Mouse (Mus musculus): Measurements from ENCODE around the gene Piwil1. TPM values are rescaled to one million over a fixed set of nuclear protein-coding genes. Genes with fewer than 3 reads are reported as not detected.

The Piwil1 gene
- polyA plus RNA-seq, 1 experiment from 2014 or later = not detected

- Histone ChIP-seq H3K27me3 (replicated peaks; ENCODE audit: control insufficient read depth, insufficient read depth, low read length) (no peaks in the 10 kb centered on the region), H3K4me2 (ENCODE audit: low read length) (no peak overlapping the region), H3K4me1 (ENCODE audit: control insufficient read depth, insufficient read depth, low read length) (no peaks in the 10 kb centered on the region), H3K9ac (ENCODE audit: low read length) (no peak overlapping the region), H3K9me3 (replicated peaks; ENCODE audit: control insufficient read depth, low read length) (no peaks in the 10 kb centered on the region), H3K27ac (ENCODE audit: low read depth, low read length) (no peak overlapping the region), H3K36me3 (ENCODE audit: control insufficient read depth, insufficient read depth, low read length) (no peaks in the 10 kb centered on the region), H3K4me3 (ENCODE audit: low read depth, low read length) (no peak overlapping the region)
- DNase-seq (ENCODE audit: low spot score) (no peak), ATAC-seq (no peak)
- WGBS = 83% methylated on average over 8 of the region's 8 CpGs
Measured at GRCm38 (mm10) chr5:128746261-128746660, 43.9 kb downstream of the Piwil1 start.

DNA sequence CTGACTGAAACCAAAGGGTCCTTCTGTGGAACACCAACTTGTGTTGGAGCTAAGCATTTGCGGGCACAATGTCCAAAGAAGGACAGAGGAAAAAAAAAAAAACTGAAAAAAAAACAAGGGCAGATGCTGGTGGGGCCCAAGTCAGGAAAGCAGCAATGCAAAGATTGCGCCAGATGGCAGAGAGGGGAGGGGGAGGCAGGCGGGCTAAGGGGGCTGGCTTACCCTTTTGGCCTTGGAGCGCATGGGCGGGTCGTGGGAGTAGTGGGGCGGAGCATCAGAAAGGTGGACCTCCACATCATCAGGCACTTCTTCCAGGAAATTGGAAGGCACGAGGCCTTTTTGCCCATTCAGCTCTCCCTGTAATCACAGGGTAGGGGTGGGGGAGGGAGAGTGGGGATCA, 58.8 kb downstream of the Piwil1 start:
- Histone ChIP-seq H3K4me2 (ENCODE audit: low read length) (no peak overlapping the region), H3K9ac (ENCODE audit: low read length) (no peak overlapping the region), H3K4me1 (ENCODE audit: control insufficient read depth, insufficient read depth, low read length) (no peaks in the 10 kb centered on the region), H3K27me3 (replicated peaks; ENCODE audit: control insufficient read depth, insufficient read depth, low read length) (no peaks in the 10 kb centered on the region), H3K36me3 (ENCODE audit: control insufficient read depth, insufficient read depth, low read length) (no peaks in the 10 kb centered on the region), H3K9me3 (replicated peaks; ENCODE audit: control insufficient read depth, low read length) (no peaks in the 10 kb centered on the region), H3K4me3 (ENCODE audit: low read depth, low read length) (no peak overlapping the region), H3K27ac (ENCODE audit: low read depth, low read length) (no peak overlapping the region)
- no peak for DNase-seq (ENCODE audit: low spot score)
- WGBS = 57% methylated on average over 8 of the region's 8 CpGs
- ATAC-seq = no peak

DNA sequence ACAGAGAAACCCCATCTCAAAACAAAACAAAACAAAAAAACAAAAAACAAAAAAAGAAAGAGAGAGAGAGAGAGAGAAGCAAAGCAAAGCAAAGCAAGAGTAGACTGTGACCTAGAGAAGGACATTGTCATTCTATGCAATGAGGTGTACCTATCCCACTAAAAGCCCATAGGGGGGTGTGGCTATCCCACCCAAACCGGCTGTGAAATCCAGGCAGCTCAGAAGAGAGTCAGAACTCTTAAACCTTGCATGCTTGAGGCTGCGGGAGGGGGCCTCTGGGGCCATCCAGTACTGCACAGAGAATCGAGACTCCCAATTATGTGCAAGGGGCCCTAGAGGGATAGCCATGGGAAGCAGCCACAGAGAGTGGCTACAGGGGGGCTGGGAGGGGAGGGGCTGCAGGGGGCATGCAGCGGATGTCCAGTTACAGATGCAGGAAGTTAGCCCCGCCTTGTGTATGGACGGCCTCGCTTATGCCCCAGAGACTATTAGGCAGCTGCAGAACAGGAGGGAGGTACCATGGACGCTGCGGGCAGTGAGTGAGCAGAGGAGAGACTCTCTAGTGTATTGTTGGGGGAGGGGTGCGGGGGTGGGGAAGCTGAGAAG, 66.8 kb downstream of the Piwil1 start:
- no peak overlapping the region for H3K27ac ChIP-seq (ENCODE audit: low read depth, low read length)
- 12% methylated on average over 10 of the region's 10 CpGs for WGBS
- no peak for DNase-seq (ENCODE audit: low spot score)
- H3K36me3 ChIP-seq (ENCODE audit: control insufficient read depth, insufficient read depth, low read length) = no peaks in the 10 kb centered on the region
- no peak overlapping the region for H3K9ac ChIP-seq (ENCODE audit: low read length)
- no peaks in the 10 kb centered on the region for H3K27me3 ChIP-seq (replicated peaks; ENCODE audit: control insufficient read depth, insufficient read depth, low read length)
- ATAC-seq = no peak; the same call in 1 of the 2 replicates
- H3K4me2 ChIP-seq (ENCODE audit: low read length) = 0 out of 2 replicates have a peak overlapping the region, but pooled peaks have one; percentile 6
- H3K9me3 ChIP-seq (replicated peaks; ENCODE audit: control insufficient read depth, low read length) = no peaks in the 10 kb centered on the region
- no peaks in the 10 kb centered on the region for H3K4me1 ChIP-seq (ENCODE audit: control insufficient read depth, insufficient read depth, low read length)
- H3K4me3 ChIP-seq (ENCODE audit: low read depth, low read length) = no peak overlapping the region

- Histone ChIP-seq H3K36me3 (ENCODE audit: control insufficient read depth, insufficient read depth, low read length) (no peaks in the 10 kb centered on the region), H3K9ac (ENCODE audit: low read length) (no peak overlapping the region), H3K4me2 (ENCODE audit: low read length) (no peak overlapping the region), H3K9me3 (replicated peaks; ENCODE audit: control insufficient read depth, low read length) (no peaks in the 10 kb centered on the region), H3K27me3 (replicated peaks; ENCODE audit: control insufficient read depth, insufficient read depth, low read length) (no peaks in the 10 kb centered on the region), H3K27ac (ENCODE audit: low read depth, low read length) (no peak overlapping the region), H3K4me1 (ENCODE audit: control insufficient read depth, insufficient read depth, low read length) (no peaks in the 10 kb centered on the region), H3K4me3 (ENCODE audit: low read depth, low read length) (no peak overlapping the region)
- WGBS = 77% methylated on average over 2 of the region's 2 CpGs
- DNase-seq (ENCODE audit: low spot score) (no peak), ATAC-seq (no peak)
Measured at GRCm38 (mm10) chr5:128776386-128776785, 74.1 kb downstream of the Piwil1 start.

DNA sequence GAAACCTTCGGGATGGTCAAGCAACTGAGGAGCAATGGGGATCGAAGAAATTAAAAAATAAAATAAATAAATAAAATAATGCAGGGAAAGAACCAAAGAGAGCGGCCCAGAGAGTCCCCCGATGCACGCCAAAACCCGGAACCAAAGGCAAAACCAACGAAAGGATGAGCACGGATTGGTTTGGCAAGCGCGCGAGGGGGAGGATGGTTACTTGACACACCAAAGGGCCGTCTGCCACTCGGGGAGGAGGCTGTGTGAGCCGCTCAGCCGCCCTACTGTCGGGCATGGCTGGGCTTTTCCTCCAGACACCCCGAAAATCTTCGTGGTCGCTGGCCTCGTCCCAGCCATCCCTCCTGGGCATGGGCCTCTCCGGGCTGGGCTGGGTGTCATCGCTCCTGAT, 79.3 kb downstream of the Piwil1 start:
- 82% methylated on average over 22 of the region's 22 CpGs for WGBS

GRCm38 (mm10) chr5:128800592-128800991, 98.3 kb downstream of the Piwil1 start:
- H3K9me3 ChIP-seq (replicated peaks; ENCODE audit: control insufficient read depth, low read length) = no peaks in the 10 kb centered on the region
- 88% methylated on average over 5 of the region's 5 CpGs for WGBS
- H3K27ac ChIP-seq (ENCODE audit: low read depth, low read length) = no peak overlapping the region
- DNase-seq (ENCODE audit: low spot score) = no peak
- H3K4me3 ChIP-seq (ENCODE audit: low read depth, low read length) = no peak overlapping the region
- no peak overlapping the region for H3K4me2 ChIP-seq (ENCODE audit: low read length)
- no peaks in the 10 kb centered on the region for H3K4me1 ChIP-seq (ENCODE audit: control insufficient read depth, insufficient read depth, low read length)
- no peak for ATAC-seq
- H3K36me3 ChIP-seq (ENCODE audit: control insufficient read depth, insufficient read depth, low read length) = no peaks in the 10 kb centered on the region
- no peak overlapping the region for H3K9ac ChIP-seq (ENCODE audit: low read length)
- no peaks in the 10 kb centered on the region for H3K27me3 ChIP-seq (replicated peaks; ENCODE audit: control insufficient read depth, insufficient read depth, low read length)

More for the DNA sequence above, 79.3 kb downstream of the Piwil1 start:
- H3K9me3 ChIP-seq (replicated peaks; ENCODE audit: control insufficient read depth, low read length) = no peaks in the 10 kb centered on the region
- H3K9ac ChIP-seq (ENCODE audit: low read length) = no peak overlapping the region
- DNase-seq (ENCODE audit: low spot score) = no peak
- no peak overlapping the region for H3K4me3 ChIP-seq (ENCODE audit: low read depth, low read length)
- no peak overlapping the region for H3K4me2 ChIP-seq (ENCODE audit: low read length)
- no peak for ATAC-seq
- H3K27ac ChIP-seq (ENCODE audit: low read depth, low read length) = no peak overlapping the region
- H3K36me3 ChIP-seq (ENCODE audit: control insufficient read depth, insufficient read depth, low read length) = no peaks in the 10 kb centered on the region
- H3K4me1 ChIP-seq (ENCODE audit: control insufficient read depth, insufficient read depth, low read length) = no peaks in the 10 kb centered on the region
- H3K27me3 ChIP-seq (replicated peaks; ENCODE audit: control insufficient read depth, insufficient read depth, low read length) = no peaks in the 10 kb centered on the region

Other genes with a start within 250 kb of the Piwil1 start
- gene Fzd10, start 101.7 kb upstream of the Piwil1 start, polyA plus RNA-seq (2014; fragmentation: Nextera tagmentation; extraction: Ambion mirVana) = 2.1 and 2.3 TPM in 2 replicates

Data from forebrain, embryonic 14.5 days (tissue).